In genomic region chr10:77251784-77252539, GRCm38 (mm10) we compare ENCODE assay signal across 8 mouse cellular contexts. TPM values are rescaled to one million over a fixed set of nuclear protein-coding genes. Genes with fewer than 3 reads are reported as not detected.
DNase-seq lines count a peak whose midpoint lies in the region; ATAC-seq and TF ChIP-seq lines count a peak whose summit lies in the region.

No protein-coding gene starts in this region.

- no peaks in the 10 kb centered on the region for H3K79me2 ChIP-seq in liver, adult 2 months (ENCODE audit: control insufficient read depth, insufficient read depth, low read length)

- H3K27me3 ChIP-seq in liver, adult 2 months (ENCODE audit: control insufficient read depth, insufficient read depth, low read length), result no peaks in the 10 kb centered on the region
- no peaks in the 10 kb centered on the region for H3K27me3 ChIP-seq in heart, embryonic 14.5 days (ENCODE audit: control insufficient read depth, insufficient read depth, low read length)
- H3K27me3 ChIP-seq in midbrain, embryonic 14.5 days (ENCODE audit: control insufficient read depth, insufficient read depth, low read length), result no peaks in the 10 kb centered on the region

- no peak overlapping the region for H3K27ac ChIP-seq in liver, adult 2 months (replicated peaks; ENCODE audit: insufficient read depth, low read depth, low read length)
- peak overlapping the region; percentile 55 to 73 for H3K27ac ChIP-seq in heart, embryonic 14.5 days (replicated peaks in 1 of 2; ENCODE audit: control insufficient read depth in 1 of 2, insufficient read depth in 1 of 2, low read depth in 2 of 2, low read length in 2 of 2)
- no peak overlapping the region for H3K27ac ChIP-seq in midbrain, embryonic 14.5 days (replicated peaks; ENCODE audit: low read depth, low read length)

- no peak overlapping the region for H3K4me3 ChIP-seq in liver, adult 2 months (ENCODE audit: insufficient read depth, low read depth, low read length)
- H3K4me3 ChIP-seq in heart, embryonic 14.5 days (ENCODE audit: control insufficient read depth in 1 of 2, insufficient read depth in 1 of 2, low read depth in 1 of 2, low read length in 2 of 2), result peak overlapping the region in 1 of 2 experiments; percentile 5; a peak in 1 of 4 replicates
- H3K4me3 ChIP-seq in midbrain, embryonic 14.5 days (replicated peaks; ENCODE audit: low read depth, low read length), result no peak overlapping the region

- peaks cover 12% of the 10 kb centered on the region for H3K4me1 ChIP-seq in liver, adult 2 months (ENCODE audit: control insufficient read depth, insufficient read depth, low read length)
- H3K4me1 ChIP-seq in heart, embryonic 14.5 days (ENCODE audit: control insufficient read depth in 2 of 2, insufficient read depth in 2 of 2, low read length in 2 of 2), result peaks cover 19 to 23% of the 10 kb centered on the region in 2 experiments
- no peaks in the 10 kb centered on the region for H3K4me1 ChIP-seq in midbrain, embryonic 14.5 days (ENCODE audit: control insufficient read depth, insufficient read depth, low read length)

- H3K4me2 ChIP-seq in heart, embryonic 14.5 days (ENCODE audit: low read length), result peak overlapping the region; percentile 46
- H3K4me2 ChIP-seq in midbrain, embryonic 14.5 days (ENCODE audit: low read length), result no peak overlapping the region

- H3K9me3 ChIP-seq in heart, embryonic 14.5 days (ENCODE audit: control insufficient read depth, low read length), result no peaks in the 10 kb centered on the region
- no peaks in the 10 kb centered on the region for H3K9me3 ChIP-seq in midbrain, embryonic 14.5 days (ENCODE audit: control insufficient read depth, low read length)

- peak; percentile 17 for DNase-seq in liver, adult 2 months (ENCODE audit: extremely low read depth, low read depth, low spot score)
- no peak for DNase-seq in liver
- peak; percentile 71 for DNase-seq in cerebellum, postnatal 14 days
- DNase-seq in kidney, postnatal 4 days, result peak; percentile 56 to 71
- DNase-seq in midbrain, embryonic 14.5 days, result no peak
- DNase-seq in thymus, postnatal 4 days, result no peak

- no peak overlapping the region for H3K9ac ChIP-seq in liver, adult 2 months (ENCODE audit: low read depth, low read length)
- H3K9ac ChIP-seq in heart, embryonic 14.5 days (ENCODE audit: low read length), result peak overlapping the region; percentile 40; the same call in 1 of the 2 replicates
- H3K9ac ChIP-seq in midbrain, embryonic 14.5 days (replicated peaks; ENCODE audit: low read length), result no peak overlapping the region

- WGBS in liver, adult 2 months, result 30% methylated on average over 18 of the region's 18 CpGs
- 44% methylated on average over 18 of the region's 18 CpGs for WGBS in heart, embryonic 14.5 days
- WGBS in midbrain, embryonic 14.5 days, result 75% methylated on average over 18 of the region's 18 CpGs

- peak; percentile 36; the same call in 1 of the 2 replicates for ATAC-seq in heart, embryonic 14.5 days (ENCODE audit: insufficient number of reproducible peaks, insufficient read depth, low FRiP score, low read depth)
- ATAC-seq in midbrain, embryonic 14.5 days (ENCODE audit: low FRiP score, low TSS enrichment), result peak; percentile 22; the same call in 1 of the 2 replicates
- ATAC-seq in monocyte, adult 5-6 weeks (replicated peaks; ENCODE audit: insufficient number of reproducible peaks, low FRiP score, low TSS enrichment, poor library complexity, severe bottlenecking), result no peak

- no peak for TF ChIP-seq POLR2A in liver, adult 2 months (IDR thresholded peaks at IDR 0.05; ENCODE audit: extremely low read depth, insufficient read depth, low read length)

- no peaks in the 10 kb centered on the region for H3K36me3 ChIP-seq in liver, adult 2 months (ENCODE audit: control insufficient read depth, insufficient read depth, low read length)
- H3K36me3 ChIP-seq in heart, embryonic 14.5 days (ENCODE audit: control insufficient read depth, insufficient read depth, low read length), result no peaks in the 10 kb centered on the region
- H3K36me3 ChIP-seq in midbrain, embryonic 14.5 days (ENCODE audit: control insufficient read depth, insufficient read depth, low read length), result no peaks in the 10 kb centered on the region

- no peak for TF ChIP-seq CTCF in liver, adult 2 months (IDR thresholded peaks at IDR 0.05; ENCODE audit: low read depth, low read length)

RNA-seq across cellular contexts. Expression of gene Pofut2, which starts 7.1 kb away (rescaled TPM):
- 6.9 and 9.5 TPM in 2 replicates for total RNA-seq in liver, adult 2 months (2014; rRNA removed)
- polyA plus RNA-seq in liver, adult 2 months (2012; rRNA removed), result 16.4 and 23.0 TPM in 2 replicates
- polyA plus RNA-seq in heart, embryonic 14.5 days (2014; fragmentation: Nextera tagmentation; extraction: Ambion mirVana), result 105 TPM in 2 replicates
- polyA plus RNA-seq in midbrain, embryonic 14.5 days (2014; fragmentation: Nextera tagmentation; extraction: Ambion mirVana), result 43.4 and 52.0 TPM in 2 replicates
- total RNA-seq in monocyte, adult 5-6 weeks (2017), result 16.3 to 29.2 TPM (median 21.8 TPM) in 3 replicates

Comparison
In these comparisons a context has a peak if more than half of its experiments do, and no peak if none do; other contexts are left out.
1. DNase-seq: peak in liver, adult 2 months (single experiment), cerebellum, postnatal 14 days (2 of 2) and kidney, postnatal 4 days (2 of 2); none in liver (single experiment), midbrain, embryonic 14.5 days (single experiment) and thymus, postnatal 4 days (single experiment).
2. H3K27ac ChIP-seq: peak in heart, embryonic 14.5 days (2 of 2); none in liver, adult 2 months (single experiment) and midbrain, embryonic 14.5 days (single experiment).